Mouse (Mus musculus) heart, postnatal 36 days (tissue): ENCODE results near the gene Olfr394. TPM values are rescaled to one million over a fixed set of nuclear protein-coding genes. Genes with fewer than 3 reads are reported as not detected.
"Not testable (repeated sequence)": the region's sequence is repeated elsewhere in the genome, so short reads cannot be mapped to it uniquely, and the experiment has no call there.

Experiments used
- DNase-seq, 2 experiments: peaks; one replicate each; pipeline ENCODE4 v3.0.0; 2021 to 2022
- intact Hi-C: fragments of 180-260 bp; cut with DNase I; formaldehyde crosslinking; loops from one replicate; pipeline ENCODE4 v1.15.1; 2025
- total RNA-seq, 2 experiments: library from RNA; stranded (reverse); gene quantifications; 2 replicates each; pipeline ENCODE4 v1.2.3; 2021

The Olfr394 gene
- total RNA-seq: not detected

- no peak for DNase-seq
- intact Hi-C loops: no loop called here
Measured at GRCm38 (mm10) chr11:73890671-73891070, at the start of gene Olfr394. TSS of gene Olfr394 (minus strand) at chr11:73890771.

GRCm38 (mm10) chr11:73936377-73936776 lies 45.8 kb upstream of the Olfr394 start, which contains the start of gene Olfr23:
TSS of gene Olfr23 (plus strand) at chr11:73936677.
- intact Hi-C loops: no loop called here
- DNase-seq: no peak

GRCm38 (mm10) chr11:73909199-73909598 lies 18.6 kb upstream of the Olfr394 start, which contains the start of gene Olfr395:
TSS of gene Olfr395 (minus strand) at chr11:73909299.
- intact Hi-C loops, DNase-seq: not testable (repeated sequence)

DNA sequence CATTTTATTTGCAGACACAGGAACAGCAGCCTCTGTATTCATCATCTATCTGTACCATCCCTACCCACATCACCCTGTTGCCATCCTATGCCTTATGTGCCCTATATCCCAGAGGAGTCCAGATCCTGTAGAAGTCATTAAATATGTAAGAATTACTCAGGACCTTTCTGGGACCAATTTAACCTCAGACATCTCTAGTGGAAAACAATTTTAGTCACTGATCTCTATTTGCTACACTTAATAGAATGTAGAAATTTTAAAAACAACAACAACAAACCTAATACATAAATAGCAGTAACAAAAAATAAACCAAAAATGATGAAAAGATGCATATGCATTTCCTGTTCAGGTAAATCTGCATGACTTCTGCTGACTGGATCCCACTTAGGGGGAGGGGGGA lies 39.2 kb downstream of the Olfr394 start, which contains the start of gene Olfr393:
TSS of gene Olfr393 (minus strand) at position 101 of the 400 bp plus-strand sequence.
- no peak for DNase-seq
- intact Hi-C loops: no loop called here

Other genes with a start within 250 kb of the Olfr394 start
- not detected for gene Zfp735, start 202.0 kb downstream of the Olfr394 start, total RNA-seq
- gene Olfr389, start 110.1 kb downstream of the Olfr394 start, total RNA-seq: not detected
- gene Olfr390, start 107.8 kb downstream of the Olfr394 start, total RNA-seq: not detected
- gene Olfr391-ps, start 87.7 kb downstream of the Olfr394 start, total RNA-seq: not detected
- gene Olfr392, start 73.7 kb downstream of the Olfr394 start, total RNA-seq: not detected
- gene Olfr393, start 39.3 kb downstream of the Olfr394 start, total RNA-seq: not detected
- not detected for gene Olfr395, start 18.5 kb upstream of the Olfr394 start, total RNA-seq
- gene Olfr23, start 45.9 kb upstream of the Olfr394 start, total RNA-seq: not detected
- not detected for gene Olfr397, start 70.0 kb upstream of the Olfr394 start, total RNA-seq
- not detected for gene Olfr398, start 99.6 kb upstream of the Olfr394 start, total RNA-seq
- not detected for gene Olfr139, start 165.8 kb upstream of the Olfr394 start, total RNA-seq
- gene Olfr399, start 165.8 kb upstream of the Olfr394 start, total RNA-seq: not detected
- not detected for gene Zfp616, start 179.2 kb upstream of the Olfr394 start, total RNA-seq
- not detected for gene Olfr401, start 222.9 kb upstream of the Olfr394 start, total RNA-seq